In the genomic region with DNA sequence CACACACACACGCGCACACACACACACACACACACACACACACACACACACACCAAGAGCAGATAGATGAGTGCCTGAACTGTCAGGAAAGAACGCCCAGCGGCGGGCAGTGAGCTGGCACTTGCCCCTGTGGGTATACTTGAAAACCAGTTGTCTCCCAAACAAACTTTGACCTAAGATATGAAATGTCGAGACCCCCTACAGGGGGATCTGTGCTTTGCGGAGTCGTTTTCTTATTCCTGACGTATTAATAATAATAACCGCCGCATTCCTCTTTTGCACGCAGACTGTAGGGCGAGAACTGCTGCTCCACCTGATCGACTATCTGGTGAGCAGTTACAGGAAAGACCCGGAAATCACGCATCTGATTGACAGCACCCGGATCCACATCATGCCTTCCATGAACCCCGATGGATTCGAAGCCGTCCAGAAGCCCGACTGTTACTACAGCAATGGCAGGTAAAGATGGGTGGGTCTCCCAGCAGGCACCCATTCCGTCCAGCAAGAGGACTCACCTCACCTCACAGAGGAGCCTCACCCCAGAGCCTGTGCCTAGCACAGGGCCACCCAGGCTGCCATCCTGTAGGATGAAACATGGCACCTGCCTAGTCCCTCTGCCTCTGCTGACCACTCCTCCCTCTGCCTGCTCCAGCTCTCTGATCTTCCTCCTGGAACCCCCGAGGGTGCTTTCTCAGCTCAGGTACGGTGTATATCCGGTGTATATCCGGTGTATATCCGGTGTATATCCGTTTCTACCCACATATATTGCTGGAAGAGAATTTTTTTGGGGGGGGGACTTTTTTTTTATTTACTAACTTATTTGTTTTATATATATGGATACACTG, we compare ENCODE assay signal across 26 mouse cellular contexts.
"Had no signal": no experiment of that assay in that cellular context is flagged by ENCODE, and none has a peak within 500 bp of the region (broad histone marks: within the 10 kb centered on the region; RNA-seq: fewer than 3 reads in every experiment).

No protein-coding gene starts in this region.

- ATAC-seq: hindbrain, postnatal 0 days; liver, embryonic 12.5 days had no signal

- H3K27me3 ChIP-seq: heart, embryonic 15.5 days; hindbrain, embryonic 13.5 days; hindbrain, embryonic 15.5 days; kidney, embryonic 15.5 days; limb, embryonic 13.5 days; limb, embryonic 15.5 days; liver, embryonic 12.5 days had no signal

- H3K9me3 ChIP-seq: heart, embryonic 13.5 days; heart, embryonic 15.5 days; hindbrain, embryonic 13.5 days; hindbrain, embryonic 15.5 days; kidney, embryonic 15.5 days; limb, embryonic 13.5 days; limb, embryonic 15.5 days; liver, embryonic 12.5 days had no signal

- H3K4me3 ChIP-seq: gastrocnemius, adult 2 months; heart, embryonic 13.5 days; heart, embryonic 15.5 days; hindbrain, embryonic 13.5 days; hindbrain, embryonic 15.5 days; kidney, embryonic 15.5 days; limb, embryonic 13.5 days; limb, embryonic 15.5 days; liver, embryonic 12.5 days had no signal

- DNase-seq: gastrocnemius, adult 2 months; gastrocnemius, postnatal 10 days; gastrocnemius, postnatal 25 days; heart, adult 18-20 months; heart, postnatal 14 days; heart, postnatal 36 days; kidney, adult 11 months; kidney, adult 2 months; kidney, adult 9 months; kidney, postnatal 14 days; kidney, postnatal 36 days; layer of hippocampus, adult 9-11 months; layer of hippocampus, postnatal 36 days; left cerebral cortex, postnatal 4 days had no signal

- H3K4me2 ChIP-seq: heart, embryonic 11.5 days; heart, embryonic 13.5 days; heart, embryonic 15.5 days; hindbrain, embryonic 13.5 days; hindbrain, embryonic 15.5 days; kidney, embryonic 15.5 days; limb, embryonic 15.5 days; liver, embryonic 12.5 days had no signal

- H3K9ac ChIP-seq: heart, embryonic 13.5 days; heart, embryonic 15.5 days; hindbrain, embryonic 13.5 days; hindbrain, embryonic 15.5 days; kidney, embryonic 15.5 days; limb, embryonic 13.5 days; limb, embryonic 15.5 days; liver, embryonic 12.5 days; liver, embryonic 14.5 days had no signal

- H3K36me3 ChIP-seq: heart, embryonic 13.5 days; heart, embryonic 15.5 days; hindbrain, embryonic 13.5 days; hindbrain, embryonic 15.5 days; limb, embryonic 13.5 days; limb, embryonic 15.5 days; liver, embryonic 12.5 days had no signal

- H3K27ac ChIP-seq: gastrocnemius, adult 2 months; heart, embryonic 13.5 days; heart, embryonic 15.5 days; hindbrain, embryonic 13.5 days; hindbrain, embryonic 15.5 days; hindbrain, postnatal 0 days; kidney, embryonic 15.5 days; kidney, postnatal 0 days; liver, embryonic 12.5 days; liver, embryonic 14.5 days had no signal
